Mouse (Mus musculus): Measurements from ENCODE around the gene Maml2. TPM values are rescaled to one million over a fixed set of nuclear protein-coding genes. Genes with fewer than 3 reads are reported as not detected.

The Maml2 gene
- polyA plus RNA-seq, 1 experiment from 2014 or later: 8.6 TPM

DNA sequence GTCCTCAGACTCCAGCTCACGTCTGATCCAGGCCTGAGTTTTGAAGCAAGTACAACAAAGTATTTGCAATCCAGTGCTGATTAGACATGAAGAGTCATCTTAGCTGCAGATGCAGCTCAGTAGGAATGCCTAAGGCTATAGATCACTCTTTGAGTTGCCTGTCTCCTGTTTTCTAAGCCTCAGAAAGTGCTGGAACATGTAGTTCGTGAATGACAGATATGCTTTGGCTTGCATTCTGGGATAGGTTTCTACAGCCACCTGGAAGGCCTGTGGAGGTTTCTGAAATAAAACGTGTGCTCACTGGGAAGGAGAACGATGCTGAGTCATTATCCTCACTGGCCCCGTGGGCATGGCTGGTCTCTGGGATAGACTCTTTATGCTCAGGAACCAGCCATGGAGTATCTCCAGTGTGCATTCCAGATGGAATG lies 16.8 kb downstream of the Maml2 start:
- 84% methylated on average over 5 of the region's 5 CpGs for WGBS
- no peak for DNase-seq (ENCODE audit: low spot score)
- H3K27me3 ChIP-seq (ENCODE audit: low read depth, poor library complexity, severe bottlenecking): no peaks in the 10 kb centered on the region
- H3K4me1 ChIP-seq: peaks cover 28% of the 10 kb centered on the region
- no peak overlapping the region for H3K4me3 ChIP-seq
- H3K36me3 ChIP-seq: no peaks in the 10 kb centered on the region
- H3K27ac ChIP-seq (replicated peaks): no peak overlapping the region
- no peaks in the 10 kb centered on the region for H3K9me3 ChIP-seq (replicated peaks)

DNA sequence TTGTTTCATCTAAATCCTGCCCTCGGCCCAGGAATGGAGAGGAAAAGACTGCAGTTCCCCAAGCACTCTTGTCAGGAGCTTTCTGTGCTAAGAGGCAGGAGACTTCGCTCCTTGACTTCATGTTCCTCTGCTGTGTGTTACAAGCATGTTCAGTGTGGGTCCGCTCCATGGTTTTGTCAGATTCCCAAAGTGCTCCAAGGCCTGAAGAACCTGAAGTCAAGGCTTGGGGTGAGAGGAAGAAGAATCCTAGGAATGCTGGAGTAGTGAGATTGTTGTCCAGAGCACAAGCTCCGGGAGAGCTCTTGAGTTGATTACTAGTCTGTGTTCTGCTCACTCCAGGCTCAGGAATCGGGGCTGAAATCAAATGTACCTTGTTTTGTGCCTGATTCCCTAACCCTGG lies 17.6 kb downstream of the Maml2 start:
- DNase-seq (ENCODE audit: low spot score): no peak
- no peaks in the 10 kb centered on the region for H3K9me3 ChIP-seq (replicated peaks)
- 79% methylated on average over 5 of the region's 5 CpGs for WGBS
- H3K4me1 ChIP-seq: peaks cover 20% of the 10 kb centered on the region
- H3K36me3 ChIP-seq: no peaks in the 10 kb centered on the region
- no peaks in the 10 kb centered on the region for H3K27me3 ChIP-seq (ENCODE audit: low read depth, poor library complexity, severe bottlenecking)
- H3K4me3 ChIP-seq: no peak overlapping the region
- H3K27ac ChIP-seq (replicated peaks): no peak overlapping the region

DNA sequence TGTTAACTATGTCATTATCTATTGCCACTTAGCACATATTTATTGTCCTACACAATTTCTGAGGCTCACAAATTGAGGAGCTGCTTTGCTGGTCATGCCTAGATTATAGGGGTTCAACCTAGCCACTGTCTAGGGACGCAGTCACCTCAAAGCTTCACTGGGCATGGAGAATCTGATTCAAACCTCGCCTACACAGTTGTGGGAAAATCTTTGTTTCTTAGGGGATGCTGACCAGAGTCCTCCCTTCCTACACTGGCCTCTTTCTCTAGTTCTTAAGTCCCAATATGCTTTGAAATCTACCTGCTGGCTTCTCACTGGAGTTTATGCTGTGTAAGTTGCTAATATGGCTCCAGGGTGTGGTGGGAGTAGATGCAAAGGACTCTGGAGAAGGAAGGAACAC lies 21.8 kb downstream of the Maml2 start:
- no peaks in the 10 kb centered on the region for H3K9me3 ChIP-seq (replicated peaks)
- no peak overlapping the region for H3K4me3 ChIP-seq
- H3K27ac ChIP-seq (replicated peaks): no peak overlapping the region
- no peaks in the 10 kb centered on the region for H3K36me3 ChIP-seq
- DNase-seq (ENCODE audit: low spot score): no peak
- 90% methylated on average over 2 of the region's 2 CpGs for WGBS
- H3K4me1 ChIP-seq: peaks cover 19% of the 10 kb centered on the region
- H3K27me3 ChIP-seq (ENCODE audit: low read depth, poor library complexity, severe bottlenecking): no peaks in the 10 kb centered on the region

DNA sequence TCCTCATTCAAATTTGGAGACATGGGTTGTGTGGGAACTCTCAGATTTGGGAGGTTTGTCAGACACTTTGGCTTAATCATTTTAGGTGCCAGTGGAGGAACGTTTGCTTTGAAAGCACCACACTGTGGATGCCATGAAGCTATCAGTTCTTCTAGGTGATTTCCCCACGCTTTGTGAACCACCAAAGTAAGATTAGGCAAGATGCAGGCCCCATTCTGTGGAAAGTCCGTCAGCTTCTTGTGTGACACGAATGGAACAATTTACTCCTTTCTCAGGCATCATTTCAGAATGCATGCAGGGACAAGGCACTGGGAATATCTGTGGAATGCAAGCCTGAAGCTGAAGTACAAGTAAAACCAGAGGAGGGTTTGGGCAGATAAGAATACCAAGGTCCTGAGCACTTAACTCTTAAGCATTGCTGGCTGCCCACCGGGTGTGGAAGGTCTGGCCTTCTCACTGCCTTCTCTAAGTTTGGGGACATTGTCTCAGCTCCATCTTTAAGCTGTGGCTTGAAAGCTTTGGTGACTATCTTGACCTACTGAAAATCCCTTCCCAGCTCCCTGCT lies 23.1 kb downstream of the Maml2 start:
- Histone ChIP-seq H3K27me3 (ENCODE audit: low read depth, poor library complexity, severe bottlenecking) (no peaks in the 10 kb centered on the region), H3K36me3 (no peaks in the 10 kb centered on the region), H3K4me3 (no peak overlapping the region), H3K27ac (replicated peaks) (no peak overlapping the region), H3K4me1 (peaks cover 13% of the 10 kb centered on the region), H3K9me3 (replicated peaks) (no peaks in the 10 kb centered on the region)
- 89% methylated on average over 5 of the region's 5 CpGs for WGBS
- DNase-seq (ENCODE audit: low spot score): no peak

DNA sequence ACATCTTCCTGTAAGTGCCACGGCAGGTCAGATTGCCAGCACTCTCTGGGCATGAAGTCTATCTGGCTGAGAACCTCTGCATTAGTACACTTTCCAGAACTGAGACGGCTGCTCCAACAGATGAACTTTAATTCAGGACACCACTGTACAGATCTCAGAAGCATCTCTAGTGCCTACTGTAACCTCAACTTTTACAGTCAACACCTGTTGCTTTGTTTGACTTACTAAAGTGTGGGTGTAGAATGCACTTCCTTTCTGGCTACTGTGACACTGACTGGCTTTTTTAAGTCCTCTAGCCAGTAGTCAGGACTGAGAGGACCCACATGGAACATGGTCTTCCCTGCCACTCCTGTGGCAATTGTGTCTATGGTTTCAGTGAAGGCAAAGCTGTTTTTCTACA lies 25.3 kb downstream of the Maml2 start:
- no peak for DNase-seq (ENCODE audit: low spot score)
- Histone ChIP-seq H3K36me3 (no peaks in the 10 kb centered on the region), H3K4me1 (peaks cover 12% of the 10 kb centered on the region), H3K9me3 (replicated peaks) (no peaks in the 10 kb centered on the region), H3K4me3 (no peak overlapping the region), H3K27me3 (ENCODE audit: low read depth, poor library complexity, severe bottlenecking) (no peaks in the 10 kb centered on the region), H3K27ac (replicated peaks) (peak overlapping the region; percentile 39)
- 80% methylated on average over 2 of the region's 2 CpGs for WGBS

DNA sequence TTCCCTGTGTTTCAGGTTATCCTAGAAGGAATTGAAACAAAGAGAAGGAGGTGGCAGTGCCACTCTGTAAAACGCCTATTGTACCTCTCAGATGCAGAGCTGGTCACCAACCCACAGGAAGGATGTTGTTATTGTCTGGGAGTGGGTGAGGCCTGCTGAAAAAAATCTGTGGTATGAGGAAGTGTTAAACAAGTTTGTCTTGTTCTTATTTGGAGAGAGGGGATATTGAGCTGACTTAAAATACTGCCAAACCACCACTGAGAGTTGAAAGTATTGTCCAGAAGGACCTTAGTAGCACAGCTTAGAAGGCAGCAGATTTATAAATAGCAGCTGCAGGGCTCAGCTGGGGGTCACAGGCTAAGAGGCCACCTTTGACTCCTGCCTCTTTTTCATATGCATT lies 25.9 kb downstream of the Maml2 start:
- peak overlapping the region; percentile 39 for H3K27ac ChIP-seq (replicated peaks)
- 20% methylated on average over 1 of the region's 1 CpGs for WGBS
- no peaks in the 10 kb centered on the region for H3K9me3 ChIP-seq (replicated peaks)
- H3K36me3 ChIP-seq: no peaks in the 10 kb centered on the region
- no peak overlapping the region for H3K4me3 ChIP-seq
- DNase-seq (ENCODE audit: low spot score): no peak
- H3K27me3 ChIP-seq (ENCODE audit: low read depth, poor library complexity, severe bottlenecking): no peaks in the 10 kb centered on the region
- peaks cover 12% of the 10 kb centered on the region for H3K4me1 ChIP-seq

DNA sequence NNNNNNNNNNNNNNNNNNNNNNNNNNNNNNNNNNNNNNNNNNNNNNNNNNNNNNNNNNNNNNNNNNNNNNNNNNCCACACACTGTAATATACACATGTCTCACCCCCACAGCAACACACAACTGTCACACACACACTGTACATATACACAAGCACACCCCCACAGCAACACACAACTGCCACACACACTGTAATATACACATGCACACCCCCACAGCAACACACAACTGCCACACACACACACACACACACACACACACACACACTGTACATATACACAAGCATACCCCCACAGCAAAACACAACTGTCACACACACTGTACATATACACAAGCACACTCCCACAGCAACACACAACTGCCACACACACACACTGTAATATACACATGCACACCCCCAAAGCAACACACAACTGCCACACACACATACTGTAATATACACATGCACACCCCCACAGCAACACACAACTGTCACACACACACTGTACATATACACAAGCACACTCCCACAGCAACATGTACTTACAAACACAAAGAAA lies 116.5 kb downstream of the Maml2 start:
- Histone ChIP-seq H3K4me1 (no peaks in the 10 kb centered on the region), H3K36me3 (peaks cover 7% of the 10 kb centered on the region), H3K4me3 (no peak overlapping the region), H3K27ac (replicated peaks) (no peak overlapping the region), H3K27me3 (ENCODE audit: low read depth, poor library complexity, severe bottlenecking) (no peaks in the 10 kb centered on the region), H3K9me3 (replicated peaks) (0 out of 2 replicates have a peak, but pooled peaks cover 3% of the 10 kb centered on the region)
- no peak for DNase-seq (ENCODE audit: low spot score)

DNA sequence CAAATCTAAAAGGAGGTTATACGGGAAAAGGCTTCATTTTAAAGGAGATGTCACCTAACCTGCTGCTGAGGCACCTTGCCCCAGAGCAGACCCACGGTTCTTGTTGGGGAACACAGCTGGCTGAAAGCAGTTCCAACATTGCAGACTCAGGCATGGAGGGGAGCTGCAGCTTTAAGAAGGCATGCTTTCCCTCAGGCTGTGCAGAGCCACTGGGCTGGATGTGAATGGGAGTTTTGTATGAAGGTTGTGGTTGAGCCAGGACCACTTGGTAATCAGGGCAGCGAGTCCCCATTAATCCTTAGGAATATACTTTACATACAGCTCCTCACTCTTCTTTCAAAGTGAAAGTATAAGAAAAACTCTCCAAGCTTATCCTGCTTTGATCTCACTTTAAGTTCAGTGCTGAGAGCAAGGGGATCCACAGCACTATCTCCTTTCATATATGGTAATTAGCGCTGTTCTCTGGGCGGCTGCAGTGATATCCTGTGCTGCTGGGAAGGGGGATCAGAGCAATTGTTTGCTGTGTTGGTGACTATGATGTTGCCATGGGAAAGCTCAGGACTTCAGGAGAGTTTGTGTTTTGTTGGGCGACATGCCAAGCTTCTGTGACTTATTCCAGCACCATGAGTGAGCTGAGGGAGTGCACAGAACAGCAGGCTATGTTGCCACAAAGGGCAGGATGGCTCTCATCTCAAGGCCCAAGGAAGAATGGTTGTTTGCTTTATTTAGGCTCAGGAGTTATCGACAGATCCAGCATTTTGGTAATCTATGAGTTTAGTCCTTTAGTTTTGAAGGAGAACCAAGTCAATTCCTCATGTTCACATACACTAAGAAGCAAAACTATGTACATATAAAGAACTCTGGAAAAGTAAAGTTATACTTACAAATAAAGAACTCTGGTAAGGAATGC lies 127.5 kb downstream of the Maml2 start:
- Histone ChIP-seq H3K4me1 (peaks cover 62% of the 10 kb centered on the region), H3K27ac (replicated peaks) (peak overlapping the region; percentile 82), H3K27me3 (ENCODE audit: low read depth, poor library complexity, severe bottlenecking) (no peaks in the 10 kb centered on the region), H3K4me3 (peak overlapping the region; percentile 29; the same call in 1 of the 2 replicates), H3K9me3 (replicated peaks) (no peaks in the 10 kb centered on the region), H3K36me3 (no peaks in the 10 kb centered on the region)
- WGBS: 16% methylated on average over 7 of the region's 7 CpGs
- DNase-seq (ENCODE audit: low spot score): peak; percentile 71

DNA sequence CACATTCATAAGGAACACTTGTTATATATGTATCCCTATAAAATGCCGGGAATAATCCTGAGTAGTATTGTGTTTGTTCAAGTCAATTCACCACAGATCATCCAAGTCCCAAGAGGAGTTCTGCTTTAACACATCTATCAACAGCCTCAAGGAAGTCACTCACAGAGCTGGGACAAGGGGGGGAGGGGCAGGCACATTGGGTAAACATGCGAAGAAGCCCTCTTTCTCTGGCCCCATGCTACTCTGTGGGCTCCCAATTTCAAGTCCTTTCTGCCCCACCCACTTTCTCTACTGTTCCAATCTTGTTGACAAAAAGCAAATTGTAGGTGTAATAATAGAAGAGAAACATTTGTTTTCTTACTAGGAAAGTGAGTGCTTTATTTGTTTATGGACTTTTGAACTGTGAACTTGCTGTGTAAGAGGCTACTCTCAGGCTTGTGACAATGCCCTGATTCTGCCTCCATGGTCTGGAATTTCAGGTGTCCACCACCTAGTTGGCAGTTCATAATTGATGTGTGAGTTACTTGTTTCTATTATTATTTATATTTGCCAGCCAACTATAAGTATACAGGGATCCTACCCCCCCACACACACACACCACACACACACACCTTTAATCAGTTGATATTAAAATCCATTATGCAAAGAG lies 131.8 kb downstream of the Maml2 start:
- Histone ChIP-seq H3K4me1 (peaks cover 51% of the 10 kb centered on the region), H3K36me3 (no peaks in the 10 kb centered on the region), H3K4me3 (no peak overlapping the region), H3K27ac (replicated peaks) (no peak overlapping the region), H3K9me3 (replicated peaks) (no peaks in the 10 kb centered on the region), H3K27me3 (ENCODE audit: low read depth, poor library complexity, severe bottlenecking) (no peaks in the 10 kb centered on the region)
- DNase-seq (ENCODE audit: low spot score): no peak
- 63% methylated on average over 2 of the region's 2 CpGs for WGBS

DNA sequence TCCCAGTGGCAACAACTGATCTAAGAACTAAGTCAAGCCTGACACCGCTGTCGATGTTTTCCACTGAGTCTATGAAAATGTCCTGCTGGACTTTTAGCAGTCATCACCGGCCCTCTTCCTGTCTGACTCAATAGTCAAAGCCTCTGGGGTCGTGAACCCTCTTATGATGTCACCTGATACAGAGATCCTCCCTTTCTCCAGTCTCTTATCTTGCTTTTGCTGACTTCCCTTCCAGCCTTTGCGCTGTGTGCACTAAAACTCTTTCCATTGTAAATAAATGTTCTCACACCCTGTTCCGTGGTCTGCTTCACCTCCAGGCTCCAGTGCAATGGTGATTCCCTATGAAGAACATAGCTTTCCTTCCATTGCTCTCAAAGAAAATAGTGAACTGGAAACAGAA lies 132.5 kb downstream of the Maml2 start:
- Histone ChIP-seq H3K4me3 (no peak overlapping the region), H3K27me3 (ENCODE audit: low read depth, poor library complexity, severe bottlenecking) (no peaks in the 10 kb centered on the region), H3K36me3 (no peaks in the 10 kb centered on the region), H3K27ac (replicated peaks) (no peak overlapping the region), H3K9me3 (replicated peaks) (no peaks in the 10 kb centered on the region), H3K4me1 (peaks cover 44% of the 10 kb centered on the region)
- 87% methylated on average over 6 of the region's 6 CpGs for WGBS
- DNase-seq (ENCODE audit: low spot score): no peak

DNA sequence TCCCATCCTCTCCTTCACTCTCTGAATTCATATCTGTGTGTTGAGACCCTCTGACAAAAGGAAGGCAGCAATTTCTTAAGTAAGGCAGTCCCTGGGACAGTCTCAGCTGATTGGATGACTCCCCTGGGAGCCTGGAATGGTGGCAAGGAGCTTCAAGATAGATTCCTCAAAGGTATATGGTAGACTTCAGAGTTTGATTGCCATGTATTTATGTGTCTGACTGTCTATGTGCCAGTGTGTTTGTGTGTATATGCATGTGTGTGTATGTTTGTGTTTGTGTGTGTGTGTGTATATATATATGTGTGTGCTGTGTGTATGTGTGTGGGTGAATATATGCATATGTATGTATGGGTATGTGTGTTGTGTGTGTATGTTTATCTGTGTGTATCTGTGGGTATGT lies 133.0 kb downstream of the Maml2 start:
- no peaks in the 10 kb centered on the region for H3K9me3 ChIP-seq (replicated peaks)
- H3K4me3 ChIP-seq: no peak overlapping the region
- H3K27me3 ChIP-seq (ENCODE audit: low read depth, poor library complexity, severe bottlenecking): no peaks in the 10 kb centered on the region
- no peak overlapping the region for H3K27ac ChIP-seq (replicated peaks)
- no peaks in the 10 kb centered on the region for H3K36me3 ChIP-seq
- H3K4me1 ChIP-seq: peaks cover 40% of the 10 kb centered on the region
- no peak for DNase-seq (ENCODE audit: low spot score)

DNA sequence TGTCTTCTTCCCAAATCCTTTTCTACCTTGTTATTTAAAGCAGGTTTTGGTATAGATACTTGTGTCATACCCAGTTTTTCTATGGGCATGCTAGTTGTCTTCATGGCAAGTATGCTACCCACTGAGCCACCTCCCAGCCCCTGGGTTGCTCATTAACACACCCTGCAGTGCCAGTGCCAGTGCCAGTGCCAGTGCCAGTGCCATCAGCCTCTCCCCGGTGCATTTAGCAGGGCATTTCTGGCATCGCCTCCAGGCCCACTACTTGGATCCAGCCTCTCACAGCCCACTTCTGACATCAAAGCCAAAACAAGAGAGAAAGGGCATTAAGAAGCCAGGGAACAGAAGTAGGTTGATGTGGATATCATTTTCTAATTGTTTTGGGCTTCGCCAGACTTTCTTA lies 133.9 kb downstream of the Maml2 start:
- H3K27ac ChIP-seq (replicated peaks): no peak overlapping the region
- no peak overlapping the region for H3K4me3 ChIP-seq
- WGBS: 94% methylated on average over 3 of the region's 3 CpGs
- peaks cover 31% of the 10 kb centered on the region for H3K4me1 ChIP-seq
- no peaks in the 10 kb centered on the region for H3K36me3 ChIP-seq
- DNase-seq (ENCODE audit: low spot score): no peak
- H3K27me3 ChIP-seq (ENCODE audit: low read depth, poor library complexity, severe bottlenecking): no peaks in the 10 kb centered on the region
- no peaks in the 10 kb centered on the region for H3K9me3 ChIP-seq (replicated peaks)
